Mouse (Mus musculus) neutrophil, adult 83 days (primary cell): Measurements from ENCODE around the gene St3gal2. TPM values are rescaled to one million over a fixed set of nuclear protein-coding genes. Genes with fewer than 3 reads are reported as not detected.

Experiments
- total RNA-seq, 2 experiments: library from RNA; stranded (reverse); gene quantifications; one replicate each; pipeline ENCODE4 v1.2.4; 2023

The St3gal2 gene
- total RNA-seq = 10 to 100 TPM; 37.8 to 49.0 TPM

DNA sequence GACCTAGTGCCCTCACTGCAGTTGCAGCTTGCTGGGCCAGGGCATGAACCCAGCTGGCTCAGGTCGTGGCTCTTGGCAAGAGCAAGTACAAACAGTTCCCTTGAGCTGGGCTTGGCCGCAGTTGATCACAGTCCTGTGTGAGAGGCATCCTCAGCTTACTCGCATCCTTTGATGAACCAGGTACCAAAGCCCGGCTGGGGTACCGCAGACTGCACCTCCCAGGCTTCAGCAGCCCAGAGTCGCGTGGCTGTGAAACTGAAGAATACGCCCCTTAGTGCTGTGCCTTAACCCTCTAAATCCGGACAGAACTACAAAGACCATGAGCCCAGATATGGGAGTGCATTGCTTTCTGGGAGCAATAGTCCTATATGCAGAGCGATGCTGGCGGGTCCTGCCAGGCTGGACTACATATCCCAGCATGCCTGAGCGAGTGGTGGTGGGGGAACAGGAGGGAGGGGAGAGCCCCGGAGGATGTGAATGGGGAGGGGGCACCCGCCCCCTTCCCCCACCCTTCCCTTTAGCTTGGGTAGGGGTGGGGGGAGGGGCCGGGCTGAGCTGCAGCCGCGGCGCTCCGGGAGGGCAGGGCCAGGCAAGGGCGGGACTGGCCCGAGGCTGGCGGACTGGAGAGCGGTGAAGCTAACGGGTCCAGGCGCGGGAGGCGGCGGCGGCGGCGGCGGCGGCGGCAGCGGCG, at the start of gene St3gal2:
St3gal2 (plus strand) TSS at position 582 of the 691 bp plus-strand sequence.

DNA sequence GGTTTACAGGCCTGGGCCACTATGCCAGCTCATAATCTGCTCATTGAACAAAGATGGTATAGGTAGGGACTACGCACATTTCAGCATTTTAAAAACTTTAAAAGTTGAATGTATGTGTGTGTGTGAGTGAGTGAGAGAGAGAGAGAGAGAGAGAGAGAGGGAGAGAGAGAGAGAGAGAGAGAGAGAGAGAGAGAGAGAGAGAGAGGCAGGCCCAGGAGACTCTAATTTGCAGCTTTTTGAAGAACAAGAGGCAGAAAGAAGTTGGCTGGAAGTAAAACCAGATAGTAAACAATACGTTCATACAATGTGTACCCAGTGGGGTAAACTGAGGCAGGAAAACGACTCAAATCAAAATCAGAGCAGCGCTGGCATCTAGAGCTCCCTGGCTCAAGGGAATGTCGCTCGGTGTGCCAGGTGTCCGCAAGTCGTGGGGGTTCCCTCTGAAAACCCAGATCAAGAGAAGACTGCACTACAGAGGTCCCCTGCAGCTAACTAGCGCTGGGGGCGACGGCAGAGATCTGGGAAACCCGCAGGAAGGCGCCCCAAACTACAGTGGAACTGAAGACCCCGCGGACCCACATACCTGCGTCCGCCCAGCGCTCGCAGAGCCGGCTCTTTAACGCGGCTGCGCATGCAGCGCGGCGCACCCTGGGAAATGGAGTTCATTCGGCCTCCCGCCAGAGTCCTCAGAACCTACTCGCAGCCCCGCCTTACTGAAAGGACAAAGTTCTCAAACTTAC, 17.7 kb upstream of the St3gal2 start, which contains the start of gene Fuk:
Fuk (minus strand) TSS at position 650 of the 740 bp plus-strand sequence.

DNA sequence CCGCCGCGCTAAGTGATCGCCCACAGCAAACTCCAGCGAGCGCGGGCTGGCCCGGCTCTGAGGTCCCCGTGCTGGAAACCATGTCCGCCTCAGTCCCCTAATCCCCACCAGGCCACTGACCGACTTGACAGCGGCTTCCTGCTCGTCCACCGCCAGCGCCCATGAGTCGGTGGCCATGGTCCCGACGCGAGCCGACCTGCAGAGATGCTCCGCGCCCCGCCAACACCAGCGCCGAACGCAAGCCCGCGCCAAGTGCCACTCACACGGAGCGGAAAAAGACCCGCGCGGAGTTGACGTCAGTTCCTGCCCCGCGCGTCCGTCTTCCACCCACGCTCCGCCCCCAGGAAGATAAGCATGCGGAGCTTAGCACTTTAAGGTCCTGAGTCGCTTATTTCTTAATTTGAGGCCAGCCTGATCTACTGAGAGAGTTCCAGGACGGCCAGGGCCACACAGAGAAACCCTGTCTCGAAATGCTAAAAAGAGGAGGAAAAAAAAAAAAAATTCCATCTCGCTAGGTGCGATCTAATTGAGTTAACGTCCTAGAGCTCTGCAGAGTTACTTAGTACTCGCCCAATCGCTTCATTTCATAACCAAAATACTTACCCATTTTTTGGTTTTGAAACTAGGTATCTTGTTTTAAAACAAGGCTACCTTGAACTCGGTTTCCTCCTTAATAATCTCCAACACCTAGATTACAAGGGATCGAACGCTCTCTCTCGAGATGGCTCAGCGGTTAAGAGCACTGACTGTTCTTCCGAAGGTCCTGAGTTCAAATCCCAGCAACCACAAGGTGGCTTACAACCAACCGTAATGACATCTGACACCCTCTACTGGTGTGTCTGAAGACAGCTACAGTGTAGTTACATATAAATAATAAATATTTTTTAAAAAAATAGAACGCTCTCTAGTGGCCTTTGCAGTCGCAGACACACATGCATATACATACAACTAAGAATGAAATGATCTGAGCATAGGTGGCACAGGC, 78.1 kb downstream of the St3gal2 start, which contains the start of gene Ddx19a:
Ddx19a (minus strand) TSS at position 254 of the 985 bp plus-strand sequence.

Other genes with a start within 250 kb of the St3gal2 start
- gene Mtss1l, start 198.4 kb upstream of the St3gal2 start, total RNA-seq = under 1 TPM; 0.86 to 0.92 TPM
- not detected for gene Il34, start 114.0 kb upstream of the St3gal2 start, total RNA-seq
- 10 to 100 TPM; 46.3 to 52.9 TPM for gene Cog4, start 73.3 kb upstream of the St3gal2 start, total RNA-seq
- gene Sf3b3, start 73.1 kb upstream of the St3gal2 start, total RNA-seq = 10 to 100 TPM; 60.0 to 63.3 TPM
- gene Fuk, start 17.4 kb upstream of the St3gal2 start, total RNA-seq = 1 to 10 TPM; 8.2 to 8.5 TPM
- gene Ddx19a, start 77.9 kb downstream of the St3gal2 start, total RNA-seq = 10 to 100 TPM; 30.1 to 37.6 TPM
- gene Ddx19b, start 111.8 kb downstream of the St3gal2 start, total RNA-seq = 1 to 10 TPM; 6.0 to 6.4 TPM
- gene Aars, start 113.2 kb downstream of the St3gal2 start, total RNA-seq = 10 to 100 TPM; 21.2 to 26.7 TPM
- 1 to 10 TPM; 1.2 to 2.1 TPM for gene Exosc6, start 136.4 kb downstream of the St3gal2 start, total RNA-seq
- not detected for gene Clec18a, start 172.5 kb downstream of the St3gal2 start, total RNA-seq
- 10 to 100 TPM; 11.4 to 15.0 TPM for gene Pdpr, start 174.7 kb downstream of the St3gal2 start, total RNA-seq